Mouse (Mus musculus) cerebellum, adult 2 months (tissue): ENCODE data around the gene Syngr4.

ENCODE experiments used
- CTCF ChIP-seq: fragments of 200-500 bp; IDR thresholded peaks from 2 replicates; pipeline ENCODE4 v1.5.1; 2011; ENCODE audit warnings: low read depth, mild to moderate bottlenecking, control low read depth, low read length, moderate library complexity, borderline replicate concordance; ENCODE audit not compliant: insufficient read depth
- POLR2A ChIP-seq: fragments of 200-500 bp; IDR thresholded peaks from 2 replicates; pipeline ENCODE4 v1.6.1; 2011; ENCODE audit warnings: low read length, control low read depth, borderline replicate concordance; ENCODE audit not compliant: insufficient read depth

DNA sequence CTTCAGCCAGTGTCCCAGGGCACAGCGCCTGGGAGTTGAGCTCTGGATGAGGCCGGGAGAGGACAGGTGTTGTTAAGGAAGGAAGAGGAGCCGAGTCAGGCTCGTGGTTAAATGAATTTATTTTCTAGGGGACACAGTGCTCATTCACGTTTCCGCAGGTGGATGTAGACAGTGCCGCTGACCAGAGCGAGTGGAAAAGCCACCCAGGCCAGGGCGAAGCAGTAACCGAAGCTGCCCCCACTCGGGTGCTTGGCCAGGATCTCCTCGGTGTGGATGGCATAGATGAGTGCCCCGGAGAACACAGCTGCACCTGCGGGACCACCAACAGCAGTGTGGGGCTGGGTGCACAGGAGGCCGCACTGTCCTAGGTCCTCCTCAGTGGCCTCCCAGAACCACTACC lies 21.4 kb upstream of the Syngr4 start:
- TF ChIP-seq POLR2A (no peak), CTCF (no peak)
